Mouse (Mus musculus): Measurements from ENCODE around the gene Afm. TPM values are rescaled to one million over a fixed set of nuclear protein-coding genes. Genes with fewer than 3 reads are reported as not detected.

The Afm gene
- polyA plus RNA-seq, 1 experiment from 2014 or later: not detected

- Histone ChIP-seq H3K27ac (ENCODE audit: low read length) (no peak overlapping the region), H3K9ac (ENCODE audit: low read depth, low read length) (no peak overlapping the region), H3K4me1 (ENCODE audit: control insufficient read depth, insufficient read depth, low read length) (no peaks in the 10 kb centered on the region), H3K27me3 (ENCODE audit: control insufficient read depth, insufficient read depth, low read depth, low read length) (no peaks in the 10 kb centered on the region), H3K36me3 (ENCODE audit: control insufficient read depth, insufficient read depth, low read length) (no peaks in the 10 kb centered on the region), H3K9me3 (replicated peaks; ENCODE audit: control insufficient read depth, low read length, poor library complexity, severe bottlenecking) (no peaks in the 10 kb centered on the region), H3K4me3 (ENCODE audit: low read depth, low read length) (no peak overlapping the region), H3K4me2 (ENCODE audit: low read length) (no peak overlapping the region)
- ATAC-seq: no peak
- WGBS: 93% methylated on average over 5 of the region's 5 CpGs
Measured at GRCm38 (mm10) chr5:90509828-90510592, 8.7 kb upstream of the Afm start.

GRCm38 (mm10) chr5:90512288-90512955 lies 6.3 kb upstream of the Afm start:
- Histone ChIP-seq H3K4me1 (ENCODE audit: control insufficient read depth, insufficient read depth, low read length) (no peaks in the 10 kb centered on the region), H3K9ac (ENCODE audit: low read depth, low read length) (no peak overlapping the region), H3K4me2 (ENCODE audit: low read length) (no peak overlapping the region), H3K36me3 (ENCODE audit: control insufficient read depth, insufficient read depth, low read length) (no peaks in the 10 kb centered on the region), H3K27ac (ENCODE audit: low read length) (no peak overlapping the region), H3K27me3 (ENCODE audit: control insufficient read depth, insufficient read depth, low read depth, low read length) (no peaks in the 10 kb centered on the region), H3K4me3 (ENCODE audit: low read depth, low read length) (no peak overlapping the region), H3K9me3 (replicated peaks; ENCODE audit: control insufficient read depth, low read length, poor library complexity, severe bottlenecking) (no peaks in the 10 kb centered on the region)
- WGBS: 85% methylated on average over 6 of the region's 6 CpGs
- no peak for ATAC-seq

- no peak overlapping the region for H3K4me2 ChIP-seq (ENCODE audit: low read length)
- no peak overlapping the region for H3K9ac ChIP-seq (ENCODE audit: low read depth, low read length)
- WGBS: 92% methylated on average over 6 of the region's 6 CpGs
- no peaks in the 10 kb centered on the region for H3K27me3 ChIP-seq (ENCODE audit: control insufficient read depth, insufficient read depth, low read depth, low read length)
- H3K36me3 ChIP-seq (ENCODE audit: control insufficient read depth, insufficient read depth, low read length): no peaks in the 10 kb centered on the region
- no peaks in the 10 kb centered on the region for H3K9me3 ChIP-seq (replicated peaks; ENCODE audit: control insufficient read depth, low read length, poor library complexity, severe bottlenecking)
- H3K4me3 ChIP-seq (ENCODE audit: low read depth, low read length): no peak overlapping the region
- H3K4me1 ChIP-seq (ENCODE audit: control insufficient read depth, insufficient read depth, low read length): no peaks in the 10 kb centered on the region
- H3K27ac ChIP-seq (ENCODE audit: low read length): no peak overlapping the region
- no peak for ATAC-seq
Measured at GRCm38 (mm10) chr5:90515561-90515960, 3.2 kb upstream of the Afm start.

GRCm38 (mm10) chr5:90551191-90551590 lies 32.5 kb downstream of the Afm start:
- no peaks in the 10 kb centered on the region for H3K9me3 ChIP-seq (replicated peaks; ENCODE audit: control insufficient read depth, low read length, poor library complexity, severe bottlenecking)
- no peaks in the 10 kb centered on the region for H3K4me1 ChIP-seq (ENCODE audit: control insufficient read depth, insufficient read depth, low read length)
- H3K27ac ChIP-seq (ENCODE audit: low read length): no peak overlapping the region
- 87% methylated on average over 8 of the region's 8 CpGs for WGBS
- no peak overlapping the region for H3K9ac ChIP-seq (ENCODE audit: low read depth, low read length)
- H3K4me2 ChIP-seq (ENCODE audit: low read length): no peak overlapping the region
- no peak overlapping the region for H3K4me3 ChIP-seq (ENCODE audit: low read depth, low read length)
- no peaks in the 10 kb centered on the region for H3K36me3 ChIP-seq (ENCODE audit: control insufficient read depth, insufficient read depth, low read length)
- no peak for ATAC-seq
- H3K27me3 ChIP-seq (ENCODE audit: control insufficient read depth, insufficient read depth, low read depth, low read length): no peaks in the 10 kb centered on the region

- Histone ChIP-seq H3K4me3 (ENCODE audit: low read depth, low read length) (no peak overlapping the region), H3K9ac (ENCODE audit: low read depth, low read length) (no peak overlapping the region), H3K27ac (ENCODE audit: low read length) (no peak overlapping the region), H3K27me3 (ENCODE audit: control insufficient read depth, insufficient read depth, low read depth, low read length) (no peaks in the 10 kb centered on the region), H3K4me2 (ENCODE audit: low read length) (no peak overlapping the region), H3K4me1 (ENCODE audit: control insufficient read depth, insufficient read depth, low read length) (no peaks in the 10 kb centered on the region), H3K36me3 (ENCODE audit: control insufficient read depth, insufficient read depth, low read length) (no peaks in the 10 kb centered on the region), H3K9me3 (replicated peaks; ENCODE audit: control insufficient read depth, low read length, poor library complexity, severe bottlenecking) (no peaks in the 10 kb centered on the region)
- no peak for ATAC-seq
- WGBS: 76% methylated on average over 3 of the region's 3 CpGs
Measured at GRCm38 (mm10) chr5:90556052-90556451, 37.3 kb downstream of the Afm start.

GRCm38 (mm10) chr5:90560743-90561142 lies 42.0 kb downstream of the Afm start, which contains the start of gene 5830473C10Rik:
TSS of gene 5830473C10Rik (plus strand) at chr5:90561107.
- H3K27ac ChIP-seq (ENCODE audit: low read length): no peak within 1 kb of the TSS

GRCm38 (mm10) chr5:90561721-90562275 lies 43.1 kb downstream of the Afm start:
- no peaks in the 10 kb centered on the region for H3K4me1 ChIP-seq (ENCODE audit: control insufficient read depth, insufficient read depth, low read length)
- no peaks in the 10 kb centered on the region for H3K36me3 ChIP-seq (ENCODE audit: control insufficient read depth, insufficient read depth, low read length)
- H3K27me3 ChIP-seq (ENCODE audit: control insufficient read depth, insufficient read depth, low read depth, low read length): no peaks in the 10 kb centered on the region
- H3K9me3 ChIP-seq (replicated peaks; ENCODE audit: control insufficient read depth, low read length, poor library complexity, severe bottlenecking): no peaks in the 10 kb centered on the region
- H3K4me2 ChIP-seq (ENCODE audit: low read length): no peak overlapping the region
- ATAC-seq: no peak
- WGBS: 93% methylated on average over 11 of the region's 11 CpGs
- H3K4me3 ChIP-seq (ENCODE audit: low read depth, low read length): no peak overlapping the region
- H3K27ac ChIP-seq (ENCODE audit: low read length): no peak overlapping the region
- no peak overlapping the region for H3K9ac ChIP-seq (ENCODE audit: low read depth, low read length)

More at GRCm38 (mm10) chr5:90560743-90561142, 42.0 kb downstream of the Afm start, which contains the start of gene 5830473C10Rik:
- no peaks in the 10 kb centered on the region for H3K4me1 ChIP-seq (ENCODE audit: control insufficient read depth, insufficient read depth, low read length)
- no peaks in the 10 kb centered on the region for H3K27me3 ChIP-seq (ENCODE audit: control insufficient read depth, insufficient read depth, low read depth, low read length)
- no peaks in the 10 kb centered on the region for H3K9me3 ChIP-seq (replicated peaks; ENCODE audit: control insufficient read depth, low read length, poor library complexity, severe bottlenecking)
- WGBS: 92% methylated on average over 6 of the region's 6 CpGs
- ATAC-seq: no peak
- no peak within 1 kb of the TSS for H3K4me2 ChIP-seq (ENCODE audit: low read length)
- no peak within 1 kb of the TSS for H3K4me3 ChIP-seq (ENCODE audit: low read depth, low read length)
- H3K9ac ChIP-seq (ENCODE audit: low read depth, low read length): no peak within 1 kb of the TSS
- H3K36me3 ChIP-seq (ENCODE audit: control insufficient read depth, insufficient read depth, low read length): no peaks in the 10 kb centered on the region

- WGBS: 91% methylated on average over 4 of the region's 4 CpGs
- no peaks in the 10 kb centered on the region for H3K9me3 ChIP-seq (replicated peaks; ENCODE audit: control insufficient read depth, low read length, poor library complexity, severe bottlenecking)
- no peaks in the 10 kb centered on the region for H3K36me3 ChIP-seq (ENCODE audit: control insufficient read depth, insufficient read depth, low read length)
- H3K9ac ChIP-seq (ENCODE audit: low read depth, low read length): no peak overlapping the region
- no peaks in the 10 kb centered on the region for H3K27me3 ChIP-seq (ENCODE audit: control insufficient read depth, insufficient read depth, low read depth, low read length)
- H3K4me1 ChIP-seq (ENCODE audit: control insufficient read depth, insufficient read depth, low read length): no peaks in the 10 kb centered on the region
- no peak overlapping the region for H3K4me2 ChIP-seq (ENCODE audit: low read length)
- H3K4me3 ChIP-seq (ENCODE audit: low read depth, low read length): no peak overlapping the region
- H3K27ac ChIP-seq (ENCODE audit: low read length): no peak overlapping the region
- no peak for ATAC-seq
Measured at GRCm38 (mm10) chr5:90562880-90563279, 44.1 kb downstream of the Afm start.

GRCm38 (mm10) chr5:90564161-90564560 lies 45.4 kb downstream of the Afm start:
- Histone ChIP-seq H3K9me3 (replicated peaks; ENCODE audit: control insufficient read depth, low read length, poor library complexity, severe bottlenecking) (no peaks in the 10 kb centered on the region), H3K9ac (ENCODE audit: low read depth, low read length) (no peak overlapping the region), H3K4me3 (ENCODE audit: low read depth, low read length) (no peak overlapping the region), H3K4me1 (ENCODE audit: control insufficient read depth, insufficient read depth, low read length) (no peaks in the 10 kb centered on the region), H3K4me2 (ENCODE audit: low read length) (no peak overlapping the region), H3K27ac (ENCODE audit: low read length) (no peak overlapping the region), H3K36me3 (ENCODE audit: control insufficient read depth, insufficient read depth, low read length) (no peaks in the 10 kb centered on the region), H3K27me3 (ENCODE audit: control insufficient read depth, insufficient read depth, low read depth, low read length) (no peaks in the 10 kb centered on the region)
- ATAC-seq: no peak
- 93% methylated on average over 4 of the region's 4 CpGs for WGBS

Data from midbrain, embryonic 16.5 days (tissue).